Mouse (Mus musculus) bone marrow macrophage, adult 2 months (primary cell): ENCODE measurements at regions not wholly inside any gene's neighbourhood (a gene's known extent, or its start where the extent isn't known, plus 50 kb on each side); places are given as distances from the start of the nearest gene placed in this dataset.

Experiments
- CTCF ChIP-seq: IDR thresholded peaks from 2 replicates; pipeline ENCODE4 v1.5.1; 2012; ENCODE audit warnings: low read depth, mild to moderate bottlenecking, low read length, moderate library complexity
- POLR2A ChIP-seq: IDR thresholded peaks from 2 replicates; pipeline ENCODE4 v1.6.1; 2012; ENCODE audit warnings: mild to moderate bottlenecking, low read depth, low read length, borderline replicate concordance

DNA sequence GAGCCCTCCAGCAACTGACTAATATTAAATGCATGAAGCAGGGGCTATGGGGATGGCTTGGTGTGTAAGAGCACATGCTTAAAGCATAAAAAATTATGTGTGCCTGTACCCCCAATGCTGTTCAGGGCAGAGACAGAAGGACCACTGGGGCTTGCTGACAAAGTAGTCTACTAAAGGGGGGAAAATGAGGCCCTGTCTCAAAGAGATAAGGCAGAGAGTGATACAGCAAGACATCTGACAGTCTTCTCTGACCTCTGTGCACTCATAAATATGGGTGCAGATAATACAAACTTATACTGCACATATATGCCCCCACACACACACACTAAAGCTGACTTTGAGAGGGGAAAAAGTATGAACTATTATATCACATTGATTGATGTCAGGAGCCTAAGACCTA is 142.8 kb downstream of the Tm2d1 start:
- TF ChIP-seq CTCF (no peak), POLR2A (no peak)
